Mouse (Mus musculus): ENCODE results near the gene Olfr1410. TPM values are rescaled to one million over a fixed set of nuclear protein-coding genes. Genes with fewer than 3 reads are reported as not detected.
A peak's percentile ranks its signal among the peaks of the same experiment; 100 is the strongest.

Gene Olfr1410
- total RNA-seq, 2 experiments from 2014 or later: not detected

GRCm38 (mm10) chr1:92638736-92639135, 33.2 kb downstream of the Olfr1410 start:
- DNase-seq (ENCODE audit: extremely low spot score in 1 of 2, low spot score in 1 of 2): no peak

GRCm38 (mm10) chr1:92640393-92640792, 34.8 kb downstream of the Olfr1410 start:
- DNase-seq (ENCODE audit: extremely low spot score in 1 of 2, low spot score in 1 of 2): no peak

GRCm38 (mm10) chr1:92641514-92642272, 36.1 kb downstream of the Olfr1410 start, which contains the start of gene Cops9:
Cops9 (minus strand) TSS chr1:92641985.
- DNase-seq (ENCODE audit: extremely low spot score in 1 of 2, low spot score in 1 of 2): peak; percentile 81

- no peak for DNase-seq (ENCODE audit: extremely low spot score in 1 of 2, low spot score in 1 of 2)
Observed at GRCm38 (mm10) chr1:92643691-92644090, 38.1 kb downstream of the Olfr1410 start.

- DNase-seq (ENCODE audit: extremely low spot score in 1 of 2, low spot score in 1 of 2): no peak
Observed at GRCm38 (mm10) chr1:92644916-92645315, 39.3 kb downstream of the Olfr1410 start.

- no peak for DNase-seq (ENCODE audit: extremely low spot score in 1 of 2, low spot score in 1 of 2)
Observed at GRCm38 (mm10) chr1:92646111-92646510, 40.5 kb downstream of the Olfr1410 start.

- no peak for DNase-seq (ENCODE audit: extremely low spot score in 1 of 2, low spot score in 1 of 2)
Observed at GRCm38 (mm10) chr1:92646601-92647000, 41.0 kb downstream of the Olfr1410 start.

GRCm38 (mm10) chr1:92647026-92647425, 41.4 kb downstream of the Olfr1410 start:
- DNase-seq (ENCODE audit: extremely low spot score in 1 of 2, low spot score in 1 of 2): no peak

- peak; percentile 81 to 90 for DNase-seq (ENCODE audit: extremely low spot score in 1 of 2, low spot score in 1 of 2)
Observed at GRCm38 (mm10) chr1:92647752-92648151, 42.2 kb downstream of the Olfr1410 start.

- no peak for DNase-seq (ENCODE audit: extremely low spot score in 1 of 2, low spot score in 1 of 2)
Observed at GRCm38 (mm10) chr1:92648197-92648596, 42.6 kb downstream of the Olfr1410 start.

GRCm38 (mm10) chr1:92648673-92649072, 43.1 kb downstream of the Olfr1410 start, which contains the start of gene Otos:
Otos (minus strand) TSS chr1:92648841.
- DNase-seq (ENCODE audit: extremely low spot score in 1 of 2, low spot score in 1 of 2): peak; percentile 71 to 81

GRCm38 (mm10) chr1:92651467-92651866, 45.9 kb downstream of the Olfr1410 start:
- no peak for DNase-seq (ENCODE audit: extremely low spot score in 1 of 2, low spot score in 1 of 2)

- no peak for DNase-seq (ENCODE audit: extremely low spot score in 1 of 2, low spot score in 1 of 2)
Observed at GRCm38 (mm10) chr1:92653179-92653578, 47.6 kb downstream of the Olfr1410 start.

- DNase-seq (ENCODE audit: extremely low spot score in 1 of 2, low spot score in 1 of 2): no peak
Observed at GRCm38 (mm10) chr1:92654676-92655075, 49.1 kb downstream of the Olfr1410 start.

- no peak for DNase-seq (ENCODE audit: extremely low spot score in 1 of 2, low spot score in 1 of 2)
Observed at GRCm38 (mm10) chr1:92657025-92657820, 51.6 kb downstream of the Olfr1410 start.

GRCm38 (mm10) chr1:92659392-92659791, 53.8 kb downstream of the Olfr1410 start:
- no peak for DNase-seq (ENCODE audit: extremely low spot score in 1 of 2, low spot score in 1 of 2)

Other genes starting within 250 kb of the Olfr1410 start
- 100 to 1,000 TPM; 259 to 264 TPM for gene Ndufa10, start 131.9 kb upstream of the Olfr1410 start, total RNA-seq (2021)
- gene Olfr1416, start 120.7 kb upstream of the Olfr1410 start, total RNA-seq (2021): not detected
- not detected for gene Olfr1415, start 109.7 kb upstream of the Olfr1410 start, total RNA-seq (2021)
- gene Olfr1414, start 87.1 kb upstream of the Olfr1410 start, total RNA-seq (2021): not detected
- gene Olfr1413, start 34.5 kb upstream of the Olfr1410 start, total RNA-seq (2021): not detected
- not detected for gene Olfr1412, start 20.0 kb upstream of the Olfr1410 start, total RNA-seq (2021)
- gene Olfr1411, start 11.4 kb upstream of the Olfr1410 start, total RNA-seq (2021): not detected
- gene Olfr12, start 12.0 kb downstream of the Olfr1410 start, total RNA-seq (2021): under 1 TPM in 1 of 2 experiments, not detected in 1; 0.12 TPM
- 100 to 1,000 TPM; 323 to 367 TPM for gene Cops9, start 36.2 kb downstream of the Olfr1410 start, total RNA-seq (2021)
- gene Otos, start 43.1 kb downstream of the Olfr1410 start, total RNA-seq (2021): under 1 TPM; 0.38 to 0.44 TPM
- gene Gpc1, start 225.9 kb downstream of the Olfr1410 start, total RNA-seq (2021): 100 to 1,000 TPM; 144 to 149 TPM